Mouse (Mus musculus) kidney, postnatal 25 days (tissue): ENCODE results near the gene Sema3f.
A peak's percentile ranks its signal among the peaks of the same experiment; 100 is the strongest.

Source experiments
- DNase-seq, 2 experiments: peaks; one replicate each; pipeline ENCODE4 v3.0.0; 2021; ENCODE audit warnings: mixed read lengths in 2 of 2

The Sema3f gene

GRCm38 (mm10) chr9:107632478-107632877 lies 77.8 kb downstream of the Sema3f start:
- peak; percentile 47 to 71 for DNase-seq

GRCm38 (mm10) chr9:107631861-107632260 lies 78.4 kb downstream of the Sema3f start:
- DNase-seq: no peak
